Mouse (Mus musculus) MEL-GATA-1-ER (cell line): ENCODE data around the gene Drd5.
A peak's percentile ranks its signal among the peaks of the same experiment; 100 is the strongest.

ENCODE experiments used
- DNase-seq: peaks from one replicate; pipeline ENCODE4 v3.0.0-alpha.2; 2012; ENCODE audit warnings: low read depth; ENCODE audit errors: extremely low read depth

Drd5 gene

GRCm38 (mm10) chr5:38318966-38319786, at the start of gene Drd5:
Gene Drd5, plus strand, starts transcription at chr5:38319367.
- no peak for DNase-seq

- no peak for DNase-seq
These were observed 48.2 kb upstream of the Drd5 start for GRCm38 (mm10) chr5:38270942-38271341.

- no peak for DNase-seq
These were observed 45.3 kb upstream of the Drd5 start for GRCm38 (mm10) chr5:38273831-38274230.

- no peak for DNase-seq
These were observed 43.4 kb upstream of the Drd5 start, which contains the start of gene Otop1 for GRCm38 (mm10) chr5:38275771-38276170. Gene Otop1, plus strand, starts transcription at chr5:38275972.

GRCm38 (mm10) chr5:38276451-38276850, 42.7 kb upstream of the Drd5 start:
- no peak for DNase-seq

GRCm38 (mm10) chr5:38277098-38277866, 41.9 kb upstream of the Drd5 start:
- DNase-seq, result no peak

GRCm38 (mm10) chr5:38277936-38278600, 41.1 kb upstream of the Drd5 start:
- no peak for DNase-seq

- DNase-seq, result no peak
These were observed 39.1 kb upstream of the Drd5 start for GRCm38 (mm10) chr5:38280075-38280474.

- DNase-seq, result no peak
These were observed 33.4 kb upstream of the Drd5 start for GRCm38 (mm10) chr5:38285724-38286123.

- DNase-seq, result no peak
These were observed 30.7 kb upstream of the Drd5 start for GRCm38 (mm10) chr5:38288476-38288875.

GRCm38 (mm10) chr5:38301761-38302411, 17.3 kb upstream of the Drd5 start:
- DNase-seq, result no peak

- DNase-seq, result no peak
These were observed 16.5 kb upstream of the Drd5 start for GRCm38 (mm10) chr5:38302651-38303050.

- no peak for DNase-seq
These were observed 13.9 kb upstream of the Drd5 start for GRCm38 (mm10) chr5:38305241-38305640.

GRCm38 (mm10) chr5:38307255-38308101, 11.7 kb upstream of the Drd5 start:
- peak; percentile 68 for DNase-seq

- DNase-seq, result peak; percentile 43
These were observed 10.3 kb upstream of the Drd5 start for GRCm38 (mm10) chr5:38308873-38309272.

GRCm38 (mm10) chr5:38309795-38310194, 9.4 kb upstream of the Drd5 start:
- DNase-seq, result no peak

GRCm38 (mm10) chr5:38333381-38333780, 14.2 kb downstream of the Drd5 start:
- DNase-seq, result no peak

- no peak for DNase-seq
These were observed 15.4 kb downstream of the Drd5 start for GRCm38 (mm10) chr5:38334582-38334981.

- DNase-seq, result no peak
These were observed 23.9 kb downstream of the Drd5 start for GRCm38 (mm10) chr5:38343101-38343500.

- no peak for DNase-seq
These were observed 27.7 kb downstream of the Drd5 start for GRCm38 (mm10) chr5:38346646-38347432.
